Mouse (Mus musculus) C2C12 (cell line): ENCODE measurements around the gene Ost4. TPM values are rescaled to one million over a fixed set of nuclear protein-coding genes. Genes with fewer than 3 reads are reported as not detected.

Experiments
- H3K27me3 ChIP-seq: one replicate; pipeline ENCODE4 v1.6.1; 2011; ENCODE audit not compliant: control insufficient read depth, insufficient read depth, insufficient read length
- H3K36me3 ChIP-seq: one replicate; pipeline ENCODE4 v1.6.1; 2011; ENCODE audit not compliant: control insufficient read depth, insufficient read depth
- H3K4me3 ChIP-seq: one replicate; pipeline ENCODE4 v1.5.1; 2011; ENCODE audit warnings: mild to moderate bottlenecking, control low read depth; ENCODE audit not compliant: poor library complexity, insufficient read depth, severe bottlenecking
- H3K79me2 ChIP-seq: one replicate; pipeline ENCODE4 v1.6.1; 2011; ENCODE audit not compliant: control insufficient read depth, insufficient read depth
- H3K79me3 ChIP-seq: one replicate; pipeline ENCODE4 v1.6.1; 2011; ENCODE audit warnings: low read depth, control low read depth
- H3ac ChIP-seq: one replicate; pipeline ENCODE3; 2011; ENCODE audit warnings: low read depth; ENCODE audit not compliant: control insufficient read depth, insufficient read length
- CEBPB ChIP-seq: IDR thresholded peaks from one replicate; pipeline ENCODE4 v1.6.1; 2011; ENCODE audit warnings: low read depth, mild to moderate bottlenecking, control low read depth, moderate library complexity
- CTCF ChIP-seq: IDR thresholded peaks from one replicate; pipeline ENCODE4 v1.5.1; 2011; ENCODE audit not compliant: control insufficient read depth, insufficient read depth, insufficient read length
- FOSL1 ChIP-seq: IDR thresholded peaks from one replicate; pipeline ENCODE4 v1.8.0; 2011; ENCODE audit warnings: mild to moderate bottlenecking, low read length; ENCODE audit not compliant: poor library complexity, insufficient read depth, severe bottlenecking
- MAX ChIP-seq: IDR thresholded peaks from one replicate; pipeline ENCODE4 v1.6.1; 2011; ENCODE audit warnings: mild to moderate bottlenecking, control low read depth
- MYOD1 ChIP-seq: IDR thresholded peaks from one replicate; pipeline ENCODE4 v1.6.1; 2011; ENCODE audit warnings: low read depth; ENCODE audit not compliant: control insufficient read depth, insufficient read length
- MYOG ChIP-seq: IDR thresholded peaks from one replicate; pipeline ENCODE4 v1.6.1; 2011; ENCODE audit not compliant: control insufficient read depth, insufficient read length; ENCODE audit errors: extremely low read depth
- USF1 ChIP-seq: IDR thresholded peaks from one replicate; pipeline ENCODE4 v1.6.1; 2011; ENCODE audit warnings: low read depth, mild to moderate bottlenecking, control low read depth, moderate library complexity
- long read RNA-seq, 2 experiments: library from polyadenylated mRNA; unstranded; transcript quantifications; one replicate each; pipeline ENCODE4 v2.0.0; 2019 to 2020
- polyA plus RNA-seq: library from polyadenylated mRNA; unstranded; fragments of >200 nt; fragmentation: generic; extraction: Trizol; gene quantifications from one replicate; pipeline ENCODE4 v1.2.1, GENCODE M21; 2012; ENCODE audit warnings: missing spikeins

Gene Ost4
- polyA plus RNA-seq, result 348 TPM
- long read RNA-seq, experiment 1, transcript Ost4-201 (2 exons, 576 nt), result minor isoform, 47 of 153 reads
- long read RNA-seq, experiment 1, transcript Ost4-202 (3 exons, 1,144 nt), result major isoform, 106 of 153 reads
- long read RNA-seq, experiment 1, partial matches to known transcripts, result 0 of 153 reads
- long read RNA-seq, experiment 1, other reads (novel, unspliced or antisense), result 0 of 153 reads
- long read RNA-seq, experiment 2, transcript Ost4-202 (3 exons, 1,144 nt), result major isoform, 6 of 10 reads
- long read RNA-seq, experiment 2, partial matches to known transcripts, result 0 of 10 reads
- long read RNA-seq, experiment 2, other reads (novel, unspliced or antisense), result 1 of 10 reads

DNA sequence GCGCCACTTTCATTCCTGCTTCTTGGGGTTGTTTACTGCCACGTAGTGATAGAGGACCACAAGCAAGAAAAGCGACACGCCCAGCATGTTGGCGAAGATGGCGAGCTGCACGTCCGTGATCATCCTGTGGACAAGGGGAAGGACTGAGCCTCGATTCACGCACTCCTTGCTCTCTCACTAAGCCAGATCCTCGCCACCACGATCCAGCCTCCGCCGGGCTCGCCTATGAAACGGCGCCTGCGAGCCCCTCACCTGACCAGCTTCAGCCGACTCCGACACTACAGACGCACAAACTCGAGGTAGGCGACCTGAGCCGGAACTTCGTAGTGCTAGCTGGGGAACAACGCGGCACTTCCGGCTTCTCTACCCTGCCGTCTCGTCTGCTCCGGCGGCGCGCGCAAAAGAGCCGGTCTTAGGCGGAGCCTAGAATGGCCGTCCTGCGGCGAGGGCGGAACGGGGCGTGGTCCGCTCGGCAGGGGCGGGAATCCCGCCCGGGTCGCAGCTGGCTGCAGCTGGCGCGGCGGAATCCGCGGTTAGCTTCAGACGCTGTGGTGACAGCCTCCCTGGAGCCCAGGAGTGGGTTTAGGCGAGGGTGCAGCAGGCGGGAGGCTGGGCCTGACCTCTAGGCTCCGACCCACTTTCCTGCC, at the start of gene Ost4:
Gene Ost4 (minus strand): TSS at position 376 of the 647 bp plus-strand sequence.
- no peaks in the 10 kb centered on the region for H3K27me3 ChIP-seq
- no peak for TF ChIP-seq MYOG
- TF ChIP-seq MYOD1, result peak; percentile 84

DNA sequence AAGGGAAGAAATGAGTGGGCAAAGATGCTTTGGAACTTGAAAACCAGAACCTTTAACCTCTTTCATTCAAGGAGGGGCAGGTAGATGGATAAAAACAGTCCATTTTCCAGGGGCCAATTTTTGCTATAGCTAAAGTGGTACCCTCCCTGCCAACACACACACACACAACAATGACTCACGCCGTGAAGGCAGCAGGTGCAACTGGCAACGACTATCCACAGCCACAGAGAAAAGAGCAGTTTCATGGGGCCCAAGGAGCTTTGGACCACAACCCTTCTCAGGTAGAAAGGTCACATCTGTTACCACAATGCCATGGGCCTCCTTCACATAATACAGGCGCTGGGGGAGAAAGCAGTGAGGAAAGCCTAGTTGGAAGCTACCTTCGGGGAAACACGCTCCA, 48.2 kb upstream of the Ost4 start:
- Histone ChIP-seq H3K79me3 (peaks cover 35% of the 10 kb centered on the region), H3K79me2 (peaks cover 58% of the 10 kb centered on the region), H3ac (no peak overlapping the region), H3K36me3 (peaks cover 61% of the 10 kb centered on the region), H3K4me3 (no peak overlapping the region), H3K27me3 (no peaks in the 10 kb centered on the region)
- TF ChIP-seq MYOD1 (peak; percentile 3), FOSL1 (no peak)

More for the DNA sequence above, at the start of gene Ost4:
- peak within 1 kb of the TSS; percentile 54 for H3K4me3 ChIP-seq
- H3K79me2 ChIP-seq, result peaks cover 50% of the 10 kb centered on the region
- H3K79me3 ChIP-seq, result peaks cover 30% of the 10 kb centered on the region
- peak within 1 kb of the TSS; percentile 80 for H3ac ChIP-seq
- H3K36me3 ChIP-seq, result peaks cover 34% of the 10 kb centered on the region

- Histone ChIP-seq H3ac (no peak overlapping the region), H3K79me2 (peaks cover 59% of the 10 kb centered on the region), H3K36me3 (peaks cover 61% of the 10 kb centered on the region), H3K4me3 (no peak overlapping the region), H3K27me3 (no peaks in the 10 kb centered on the region), H3K79me3 (peaks cover 32% of the 10 kb centered on the region)
- no peak for TF ChIP-seq MAX
- TF ChIP-seq FOSL1, result no peak
Measured at GRCm38 (mm10) chr5:30954556-30954955, 47.0 kb upstream of the Ost4 start.

- H3K27me3 ChIP-seq, result no peaks in the 10 kb centered on the region
- peaks cover 61% of the 10 kb centered on the region for H3K36me3 ChIP-seq
- peaks cover 27% of the 10 kb centered on the region for H3K79me3 ChIP-seq
- no peak overlapping the region for H3K4me3 ChIP-seq
- TF ChIP-seq USF1 (no peak), MYOD1 (no peak), MAX (no peak), CTCF (no peak), FOSL1 (no peak), CEBPB (no peak), MYOG (no peak)
- peaks cover 54% of the 10 kb centered on the region for H3K79me2 ChIP-seq
- no peak overlapping the region for H3ac ChIP-seq
Measured at GRCm38 (mm10) chr5:30954065-30954464, 46.5 kb upstream of the Ost4 start.

DNA sequence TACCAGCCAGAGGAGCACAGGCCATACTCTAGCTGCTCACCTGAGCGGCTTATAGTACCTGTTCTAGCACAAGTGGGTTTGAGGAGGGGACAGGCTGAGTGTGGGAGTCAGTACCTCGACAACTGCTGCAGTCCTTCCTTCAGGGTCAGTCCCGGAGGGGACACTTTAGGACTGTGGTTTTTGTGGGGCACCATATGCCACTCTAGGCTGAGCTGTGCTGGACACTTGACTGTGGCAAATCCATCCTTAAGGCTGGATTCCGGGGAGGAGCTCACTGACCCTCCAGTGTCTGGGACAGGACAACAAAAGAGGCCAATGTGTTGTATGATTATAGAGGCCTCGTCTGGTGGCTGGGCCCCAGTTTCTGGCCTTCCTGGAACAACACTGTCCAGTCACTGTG, 45.0 kb upstream of the Ost4 start:
- no peak overlapping the region for H3ac ChIP-seq
- H3K27me3 ChIP-seq, result no peaks in the 10 kb centered on the region
- H3K36me3 ChIP-seq, result peaks cover 47% of the 10 kb centered on the region
- peaks cover 15% of the 10 kb centered on the region for H3K79me3 ChIP-seq
- no peak overlapping the region for H3K4me3 ChIP-seq
- H3K79me2 ChIP-seq, result peaks cover 39% of the 10 kb centered on the region
- no peak for TF ChIP-seq MYOG

DNA sequence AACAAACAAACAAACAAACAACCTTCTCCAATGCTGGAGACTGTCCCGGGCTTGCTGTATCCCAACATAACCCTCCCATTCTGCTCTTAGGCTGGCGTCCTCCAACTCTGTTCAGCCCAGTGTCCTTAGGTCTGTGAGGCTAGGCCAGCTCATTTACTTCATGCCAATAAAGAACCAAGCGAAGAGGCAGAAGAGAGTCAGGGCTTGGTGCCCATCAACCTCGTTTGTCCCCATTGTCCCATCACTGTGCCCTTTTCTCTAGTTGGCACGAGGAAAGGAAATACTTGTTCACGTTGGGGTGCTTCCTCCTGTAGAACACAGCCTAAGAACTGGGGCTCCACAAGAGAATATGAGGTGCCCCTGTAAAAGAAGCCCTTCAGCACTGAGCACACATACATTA, 44.1 kb upstream of the Ost4 start:
- no peak overlapping the region for H3K4me3 ChIP-seq
- H3ac ChIP-seq, result no peak overlapping the region
- peaks cover 43% of the 10 kb centered on the region for H3K36me3 ChIP-seq
- H3K79me3 ChIP-seq, result peaks cover 14% of the 10 kb centered on the region
- no peak for TF ChIP-seq CTCF
- no peak for TF ChIP-seq CEBPB
- no peak for TF ChIP-seq FOSL1
- TF ChIP-seq MAX, result no peak
- no peak for TF ChIP-seq USF1
- no peak for TF ChIP-seq MYOD1
- TF ChIP-seq MYOG, result no peak
- H3K27me3 ChIP-seq, result no peaks in the 10 kb centered on the region
- peaks cover 35% of the 10 kb centered on the region for H3K79me2 ChIP-seq
